In the genomic region with DNA sequence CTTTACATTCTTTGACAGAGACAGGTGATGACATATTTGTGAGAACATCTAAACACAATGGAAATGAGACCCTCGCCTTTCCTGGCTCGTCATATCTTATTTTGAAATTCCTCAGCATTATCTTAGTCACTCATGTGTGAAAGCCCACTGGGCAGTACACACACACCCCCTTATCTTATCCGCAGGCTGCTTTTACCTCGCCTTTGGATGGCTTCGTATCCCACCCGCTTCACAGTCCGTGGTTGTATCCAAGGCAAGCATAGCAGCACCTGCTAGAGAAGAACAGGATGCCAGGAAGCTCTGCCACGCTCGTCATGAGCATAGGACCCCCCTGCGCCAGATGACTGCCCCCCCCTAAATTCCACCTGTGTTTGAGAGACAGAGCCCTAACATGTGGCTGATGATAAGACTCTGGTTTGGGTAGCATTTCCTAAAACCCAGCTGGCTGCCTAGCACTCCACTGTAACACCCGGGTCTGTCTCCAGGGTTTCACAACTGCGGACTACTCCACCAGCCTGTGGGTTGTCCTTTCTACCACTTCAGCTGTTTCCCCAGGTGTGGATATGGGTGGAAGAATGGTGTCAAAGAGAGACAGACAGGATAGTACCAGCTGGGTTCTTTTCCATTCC, we compare ENCODE assay signal across 8 mouse cellular contexts.
DNase-seq lines count a peak whose midpoint lies in the region; ATAC-seq and TF ChIP-seq lines count a peak whose summit lies in the region.
"Had no signal": no experiment of that assay in that cellular context is flagged by ENCODE, and none has a peak within 500 bp of the region (broad histone marks: within the 10 kb centered on the region; RNA-seq: fewer than 3 reads in every experiment).

No protein-coding gene starts in this region.

- no peak overlapping the region for H3K9ac ChIP-seq in intestine, embryonic 14.5 days (ENCODE audit: low read length)
- H3K9ac ChIP-seq in intestine, postnatal 0 days (ENCODE audit: low read depth, low read length), result no peak overlapping the region
- H3K9ac ChIP-seq in forebrain, embryonic 13.5 days, result no peak overlapping the region
- H3K9ac ChIP-seq in hindbrain, embryonic 16.5 days (ENCODE audit: low read depth, low read length), result no peak overlapping the region
- H3K9ac ChIP-seq in midbrain, postnatal 0 days (replicated peaks; ENCODE audit: low read length, poor library complexity, severe bottlenecking), result no peak overlapping the region

- no peak overlapping the region for H3K4me3 ChIP-seq in intestine, embryonic 14.5 days (ENCODE audit: low read depth, low read length)
- no peak overlapping the region for H3K4me3 ChIP-seq in intestine, postnatal 0 days (ENCODE audit: low read depth, low read length)
- H3K4me3 ChIP-seq in forebrain, embryonic 13.5 days, result no peak overlapping the region
- H3K4me3 ChIP-seq in hindbrain, embryonic 16.5 days (ENCODE audit: low read length), result no peak overlapping the region
- H3K4me3 ChIP-seq in midbrain, postnatal 0 days (ENCODE audit: low read depth, low read length), result no peak overlapping the region

- 82% methylated on average over 12 of the region's 12 CpGs for WGBS in intestine, embryonic 14.5 days
- WGBS in intestine, postnatal 0 days, result 80% methylated on average over 12 of the region's 12 CpGs
- WGBS in forebrain, embryonic 13.5 days, result 79% methylated on average over 12 of the region's 12 CpGs
- 64% methylated on average over 12 of the region's 12 CpGs for WGBS in hindbrain, embryonic 16.5 days
- 64% methylated on average over 12 of the region's 12 CpGs for WGBS in midbrain, postnatal 0 days

- no peak for TF ChIP-seq CTCF in intestine, postnatal 0 days (IDR thresholded peaks at IDR 0.05; ENCODE audit: low read depth)
- no peak for TF ChIP-seq CTCF in midbrain, postnatal 0 days (IDR thresholded peaks at IDR 0.05)

- no peak overlapping the region for H3K4me2 ChIP-seq in intestine, embryonic 14.5 days (ENCODE audit: low read length)
- no peak overlapping the region for H3K4me2 ChIP-seq in intestine, postnatal 0 days (replicated peaks; ENCODE audit: low read depth)
- H3K4me2 ChIP-seq in forebrain, embryonic 13.5 days, result no peak overlapping the region
- peak overlapping the region; percentile 49 for H3K4me2 ChIP-seq in hindbrain, embryonic 16.5 days (ENCODE audit: low read length)
- no peak overlapping the region for H3K4me2 ChIP-seq in midbrain, postnatal 0 days (ENCODE audit: low read depth, low read length, poor library complexity, severe bottlenecking)

- peaks cover 22% of the 10 kb centered on the region for H3K36me3 ChIP-seq in intestine, embryonic 14.5 days (ENCODE audit: control insufficient read depth, insufficient read depth, low read length)
- no peaks in the 10 kb centered on the region; the same call in 1 of the 2 replicates for H3K36me3 ChIP-seq in intestine, postnatal 0 days (ENCODE audit: control insufficient read depth, insufficient read depth)
- peaks cover 6% of the 10 kb centered on the region; the same call in 1 of the 2 replicates for H3K36me3 ChIP-seq in forebrain, embryonic 13.5 days (ENCODE audit: poor library complexity, severe bottlenecking)
- no peaks in the 10 kb centered on the region for H3K36me3 ChIP-seq in hindbrain, embryonic 16.5 days (ENCODE audit: control insufficient read depth, insufficient read depth, low read length)
- no peaks in the 10 kb centered on the region for H3K36me3 ChIP-seq in midbrain, postnatal 0 days (ENCODE audit: insufficient read depth, low read length)

- no peak overlapping the region for H3K27ac ChIP-seq in intestine, embryonic 14.5 days (ENCODE audit: low read depth)
- H3K27ac ChIP-seq in intestine, postnatal 0 days (ENCODE audit: low read depth, low read length), result no peak overlapping the region
- no peak overlapping the region for H3K27ac ChIP-seq in forebrain, embryonic 13.5 days
- peak overlapping the region; percentile 45; the same call in 1 of the 2 replicates for H3K27ac ChIP-seq in hindbrain, embryonic 16.5 days (ENCODE audit: low read depth, low read length)
- H3K27ac ChIP-seq in midbrain, postnatal 0 days (ENCODE audit: low read depth, low read length), result peak overlapping the region; percentile 65
- H3K27ac ChIP-seq: kidney, postnatal 0 days had no signal

- no peaks in the 10 kb centered on the region for H3K9me3 ChIP-seq in intestine, embryonic 14.5 days (ENCODE audit: control insufficient read depth, low read length)
- H3K9me3 ChIP-seq in intestine, postnatal 0 days (ENCODE audit: control insufficient read depth), result no peaks in the 10 kb centered on the region
- no peaks in the 10 kb centered on the region for H3K9me3 ChIP-seq in forebrain, embryonic 13.5 days (replicated peaks)
- H3K9me3 ChIP-seq in hindbrain, embryonic 16.5 days (ENCODE audit: control insufficient read depth, low read length), result no peaks in the 10 kb centered on the region
- no peaks in the 10 kb centered on the region for H3K9me3 ChIP-seq in midbrain, postnatal 0 days (ENCODE audit: low read length)

- no peak for DNase-seq in intestine, embryonic 14.5 days (ENCODE audit: low spot score)
- no peak for DNase-seq in midbrain, postnatal 0 days (ENCODE audit: low spot score)
- DNase-seq in spleen, adult 12 weeks (ENCODE audit: low spot score), result no peak

- H3K27me3 ChIP-seq in intestine, embryonic 14.5 days (replicated peaks; ENCODE audit: control insufficient read depth, insufficient read depth, low read length), result no peaks in the 10 kb centered on the region
- H3K27me3 ChIP-seq in intestine, postnatal 0 days (replicated peaks; ENCODE audit: control insufficient read depth, insufficient read depth, low read length), result no peaks in the 10 kb centered on the region
- no peaks in the 10 kb centered on the region for H3K27me3 ChIP-seq in forebrain, embryonic 13.5 days
- H3K27me3 ChIP-seq in hindbrain, embryonic 16.5 days (replicated peaks; ENCODE audit: control insufficient read depth, insufficient read depth, low read length), result no peaks in the 10 kb centered on the region
- H3K27me3 ChIP-seq in midbrain, postnatal 0 days (ENCODE audit: insufficient read depth, low read length), result no peaks in the 10 kb centered on the region

- 0 out of 2 replicates have a peak, but pooled peaks have one; percentile 19 for ATAC-seq in intestine, embryonic 14.5 days (replicated peaks; ENCODE audit: low FRiP score, low TSS enrichment, low read depth)
- ATAC-seq in intestine, postnatal 0 days, result no peak
- ATAC-seq in forebrain, embryonic 13.5 days, result peak; percentile 11; the same call in 1 of the 2 replicates
- ATAC-seq in hindbrain, embryonic 16.5 days, result peak; percentile 31; the same call in 1 of the 2 replicates
- peak; percentile 50; the same call in 1 of the 2 replicates for ATAC-seq in midbrain, postnatal 0 days (ENCODE audit: low FRiP score)
- ATAC-seq in megakaryocyte, adult 5-6 weeks (ENCODE audit: poor library complexity, severe bottlenecking), result no peak

- 0 out of 2 replicates have a peak, but pooled peaks cover 4% of the 10 kb centered on the region for H3K4me1 ChIP-seq in intestine, embryonic 14.5 days (replicated peaks; ENCODE audit: control insufficient read depth, insufficient read depth, low read length)
- peaks cover 5% of the 10 kb centered on the region; the same call in 1 of the 2 replicates for H3K4me1 ChIP-seq in intestine, postnatal 0 days (replicated peaks; ENCODE audit: control insufficient read depth, insufficient read depth, low read length)
- peaks cover 24% of the 10 kb centered on the region for H3K4me1 ChIP-seq in forebrain, embryonic 13.5 days
- H3K4me1 ChIP-seq in hindbrain, embryonic 16.5 days (ENCODE audit: control insufficient read depth, insufficient read depth, low read depth, low read length), result peaks cover 14% of the 10 kb centered on the region
- H3K4me1 ChIP-seq in midbrain, postnatal 0 days (ENCODE audit: insufficient read depth, low read length), result peaks cover 19% of the 10 kb centered on the region; the same call in 1 of the 2 replicates

Comparison
In these comparisons a context has a peak if more than half of its experiments do, and no peak if none do; other contexts are left out.
1. ATAC-seq: peak in intestine, embryonic 14.5 days (single experiment), forebrain, embryonic 13.5 days (single experiment), hindbrain, embryonic 16.5 days (single experiment) and midbrain, postnatal 0 days (single experiment); none in intestine, postnatal 0 days (single experiment) and megakaryocyte, adult 5-6 weeks (single experiment).
2. H3K27ac ChIP-seq: peak in hindbrain, embryonic 16.5 days (single experiment) and midbrain, postnatal 0 days (single experiment); none in intestine, embryonic 14.5 days (single experiment), intestine, postnatal 0 days (single experiment) and forebrain, embryonic 13.5 days (single experiment).